Mouse (Mus musculus) cerebellum, adult 2 months (tissue): ENCODE measurements around the gene Ube2z. TPM values are rescaled to one million over a fixed set of nuclear protein-coding genes. Genes with fewer than 3 reads are reported as not detected.
"Not testable (repeated sequence)": the region's sequence is repeated elsewhere in the genome, so short reads cannot be mapped to it uniquely, and the experiment has no call there.

Experiments
- DNase-seq, 2 experiments: peaks; one replicate each; pipeline ENCODE4 v3.0.0; 2021
- H3K27ac ChIP-seq: fragments of 200-500 bp; 2 replicates; pipeline ENCODE4 v1.5.1; 2012; ENCODE audit warnings: low read length, control low read depth, inconsistent platforms; ENCODE audit not compliant: insufficient read depth
- H3K27me3 ChIP-seq: fragments of 200-500 bp; 2 replicates; pipeline ENCODE4 v1.6.1; 2012; ENCODE audit warnings: inconsistent platforms, mild to moderate bottlenecking, low read length, moderate library complexity; ENCODE audit not compliant: control insufficient read depth, insufficient read depth
- H3K4me1 ChIP-seq: fragments of 200-500 bp; 2 replicates; pipeline ENCODE4 v1.6.1; 2011; ENCODE audit warnings: low read length; ENCODE audit not compliant: control insufficient read depth, insufficient read depth
- H3K4me3 ChIP-seq: fragments of 200-500 bp; replicated peaks from 2 replicates; pipeline ENCODE3; 2011; ENCODE audit warnings: mild to moderate bottlenecking, low read depth, low read length, control low read depth; ENCODE audit not compliant: insufficient read depth
- CTCF ChIP-seq: fragments of 200-500 bp; IDR thresholded peaks from 2 replicates; pipeline ENCODE4 v1.5.1; 2011; ENCODE audit warnings: low read depth, mild to moderate bottlenecking, control low read depth, low read length, moderate library complexity, borderline replicate concordance; ENCODE audit not compliant: insufficient read depth
- POLR2A ChIP-seq: fragments of 200-500 bp; IDR thresholded peaks from 2 replicates; pipeline ENCODE4 v1.6.1; 2011; ENCODE audit warnings: low read length, control low read depth, borderline replicate concordance; ENCODE audit not compliant: insufficient read depth
- WGBS: fragments of 180-500 bp; shearing (Covaris S2); methylation state at CpG from one replicate; pipeline ENCODE4 v1.1.7; 2018; 5-methylcytosine and 5-hydroxymethylcytosine counted together
- polyA plus RNA-seq: library from polyadenylated mRNA; depleted of rRNA; stranded (reverse); fragments of >200 nt; gene quantifications from 2 replicates; pipeline ENCODE4 v1.2.3, GENCODE M21; 2012; rRNA removed

Gene Ube2z
- 56.0 and 56.8 TPM in 2 replicates for polyA plus RNA-seq

DNA sequence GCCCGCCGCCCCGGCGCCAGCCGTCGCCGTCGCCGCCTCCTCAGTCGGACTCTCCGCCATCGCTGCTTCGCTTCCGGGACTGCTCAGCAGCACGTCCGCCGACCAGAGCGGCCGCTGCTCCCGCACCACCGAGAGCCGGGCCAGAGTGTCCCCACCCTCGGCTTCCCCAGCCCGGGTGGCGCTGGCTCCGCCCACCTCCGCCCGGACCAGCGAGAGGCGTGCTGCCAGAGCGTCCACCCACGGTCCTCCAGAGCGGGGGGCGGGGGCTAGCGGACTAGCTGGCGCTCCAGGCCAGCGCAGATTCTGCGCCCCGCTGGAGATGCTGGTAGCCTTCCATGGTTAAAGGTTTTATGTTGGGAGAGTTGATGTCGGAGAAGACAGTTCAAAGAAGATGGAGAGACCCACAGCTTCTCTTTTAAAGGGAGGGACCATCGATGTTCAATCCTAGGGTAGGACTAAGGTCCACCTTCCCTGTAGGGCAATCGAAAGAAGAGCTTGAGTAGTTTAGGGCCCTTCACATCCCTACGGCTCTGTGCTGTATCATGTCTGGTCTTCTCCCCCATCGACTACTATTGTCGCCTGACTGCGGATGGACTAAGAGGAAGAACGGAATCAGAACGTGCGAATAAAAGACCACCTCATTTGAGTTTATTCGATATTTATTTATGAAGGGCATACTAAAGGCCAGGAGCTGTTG is at the start of gene Ube2z:
TSS of gene Ube2z (minus strand) at position 174 of the 697 bp plus-strand sequence.
- DNase-seq = peak; percentile 98 to 99
- 2% methylated on average over 47 of the region's 50 CpGs for WGBS
- TF ChIP-seq POLR2A = peak; percentile 89
- no peak; the same call in 1 of the 2 replicates for TF ChIP-seq CTCF

DNA sequence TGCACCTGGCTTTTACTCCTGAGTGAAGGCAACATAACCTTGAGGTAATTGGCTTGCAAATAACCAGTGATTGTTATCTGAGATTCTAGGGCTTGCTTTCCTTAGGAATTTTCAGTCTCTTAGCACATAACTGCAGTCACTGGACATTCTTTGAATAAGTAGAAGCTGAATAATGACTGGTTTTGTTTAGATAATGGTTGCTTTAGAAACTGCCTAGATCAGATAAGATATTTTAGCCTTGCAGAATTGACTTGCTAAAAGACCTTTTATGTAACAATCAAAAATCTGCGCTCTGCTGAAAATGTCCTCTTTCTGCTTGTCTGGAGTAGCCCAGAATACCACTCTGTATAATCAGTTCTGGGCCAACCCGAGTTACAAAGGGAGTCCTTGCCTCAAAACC is 48.9 kb upstream of the Ube2z start:
- Histone ChIP-seq H3K4me3 (no peak overlapping the region), H3K27me3 (no peaks in the 10 kb centered on the region), H3K27ac (no peak overlapping the region), H3K4me1 (no peaks in the 10 kb centered on the region)
- DNase-seq = no peak
- WGBS = 57% methylated on average over 2 of the region's 2 CpGs
- no peak for TF ChIP-seq CTCF
- no peak for TF ChIP-seq POLR2A

More for the DNA sequence above, at the start of gene Ube2z:
- H3K27me3 ChIP-seq = no peaks in the 10 kb centered on the region
- H3K4me3 ChIP-seq = peak within 1 kb of the TSS; percentile 98
- peak within 1 kb of the TSS; percentile 97 for H3K27ac ChIP-seq
- H3K4me1 ChIP-seq = no peaks in the 10 kb centered on the region; the same call in 1 of the 2 replicates

DNA sequence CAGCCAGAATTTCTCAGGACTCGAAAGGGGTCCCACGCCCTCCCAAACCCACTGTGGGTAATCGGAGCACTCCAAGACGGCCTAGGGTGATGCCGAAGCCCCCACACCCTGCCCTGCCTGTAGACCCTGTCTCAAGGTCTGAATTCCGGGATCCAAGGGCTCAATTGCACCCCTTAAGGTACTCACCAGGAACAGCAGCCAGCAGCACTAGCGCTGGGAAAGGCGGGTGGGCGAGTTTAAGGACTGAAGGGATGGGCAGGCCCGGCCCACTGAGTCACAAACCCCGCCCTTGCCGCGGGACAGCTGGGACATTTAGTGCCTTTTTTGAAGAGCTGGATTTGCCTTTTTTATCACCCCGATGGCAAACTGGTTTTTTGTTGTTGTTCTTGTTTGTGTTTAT is 46.6 kb upstream of the Ube2z start, which contains the start of gene Calcoco2:
TSS of gene Calcoco2 (minus strand) at position 214 of the 400 bp plus-strand sequence.
- Histone ChIP-seq H3K4me3 (no peak within 1 kb of the TSS), H3K27me3 (no peaks in the 10 kb centered on the region), H3K4me1 (no peaks in the 10 kb centered on the region), H3K27ac (no peak within 1 kb of the TSS)
- no peak for DNase-seq
- no peak for TF ChIP-seq POLR2A
- TF ChIP-seq CTCF = no peak
- 45% methylated on average over 14 of the region's 14 CpGs for WGBS

DNA sequence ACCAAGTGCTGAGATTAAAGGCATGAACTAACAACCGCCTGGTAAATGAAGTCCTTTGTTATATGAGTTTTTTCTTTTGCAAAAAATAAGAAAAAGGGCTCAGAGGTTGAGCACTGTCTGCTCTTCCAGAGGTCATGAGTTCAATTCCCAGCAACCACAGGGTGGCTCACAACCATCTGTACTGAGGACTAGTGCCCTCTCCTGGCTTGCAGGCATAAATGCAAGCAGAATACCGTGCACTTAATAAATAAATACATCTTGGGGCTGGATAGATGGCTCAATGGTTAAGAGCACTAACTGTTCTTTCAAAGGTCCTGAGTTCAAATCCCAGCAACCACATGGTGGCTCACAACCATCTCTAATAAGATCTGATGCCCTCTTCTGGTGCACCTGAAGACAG is 45.8 kb upstream of the Ube2z start:
- DNase-seq, H3K4me1 ChIP-seq, H3K27me3 ChIP-seq, H3K4me3 ChIP-seq, H3K27ac ChIP-seq: not testable (repeated sequence)
- WGBS = 65% methylated on average over 2 of the region's 2 CpGs

DNA sequence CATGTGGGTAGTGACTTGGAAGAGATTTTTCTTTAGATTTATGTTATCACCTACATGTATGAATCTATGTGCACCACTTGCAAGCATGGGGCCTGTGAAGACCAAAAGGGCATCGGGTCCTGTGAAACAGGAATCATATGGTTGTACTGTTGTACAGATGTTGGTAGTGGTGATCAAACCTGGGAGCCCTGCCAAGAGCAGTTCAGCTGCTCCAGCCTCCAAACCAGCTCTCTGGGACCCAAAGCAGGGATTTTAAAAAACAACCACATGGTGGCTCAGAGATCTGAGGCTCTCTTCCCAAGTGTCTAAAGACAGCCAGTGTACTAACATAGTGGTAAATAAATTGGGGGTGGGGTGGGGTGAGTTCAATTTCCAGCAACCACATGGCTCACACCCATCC is 43.2 kb upstream of the Ube2z start:
- Histone ChIP-seq H3K4me1 (no peaks in the 10 kb centered on the region), H3K4me3 (no peak overlapping the region), H3K27me3 (no peaks in the 10 kb centered on the region; the same call in 1 of the 2 replicates), H3K27ac (no peak overlapping the region)
- WGBS = 50% methylated on average over 1 of the region's 1 CpGs
- no peak for DNase-seq
- TF ChIP-seq CTCF = no peak
- TF ChIP-seq POLR2A = no peak

DNA sequence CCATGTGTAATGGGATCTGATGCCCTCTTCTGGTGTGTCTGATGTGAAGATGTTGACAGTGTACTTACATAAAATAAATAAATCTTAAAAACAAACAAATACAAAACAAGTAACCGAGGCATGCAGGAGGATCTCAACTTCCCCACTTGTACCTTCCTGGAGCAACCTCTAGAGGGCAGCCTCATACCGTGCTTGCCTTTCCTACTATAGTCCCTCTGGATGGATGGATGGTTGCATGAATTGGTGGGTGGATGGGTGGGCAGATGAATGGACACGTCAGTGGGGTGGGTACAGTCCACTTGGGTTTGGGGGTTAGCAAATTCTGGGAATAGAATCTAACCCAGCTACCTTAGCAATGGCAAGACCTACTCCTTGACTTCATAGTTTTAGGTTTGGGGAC is 28.2 kb upstream of the Ube2z start:
- TF ChIP-seq POLR2A (no peak), CTCF (peak; percentile 87)
- Histone ChIP-seq H3K27ac (no peak overlapping the region), H3K4me3 (no peak overlapping the region), H3K4me1 (no peaks in the 10 kb centered on the region), H3K27me3 (no peaks in the 10 kb centered on the region; the same call in 1 of the 2 replicates)
- WGBS = 12% methylated on average over 3 of the region's 3 CpGs
- DNase-seq = peak; percentile 23 to 37

DNA sequence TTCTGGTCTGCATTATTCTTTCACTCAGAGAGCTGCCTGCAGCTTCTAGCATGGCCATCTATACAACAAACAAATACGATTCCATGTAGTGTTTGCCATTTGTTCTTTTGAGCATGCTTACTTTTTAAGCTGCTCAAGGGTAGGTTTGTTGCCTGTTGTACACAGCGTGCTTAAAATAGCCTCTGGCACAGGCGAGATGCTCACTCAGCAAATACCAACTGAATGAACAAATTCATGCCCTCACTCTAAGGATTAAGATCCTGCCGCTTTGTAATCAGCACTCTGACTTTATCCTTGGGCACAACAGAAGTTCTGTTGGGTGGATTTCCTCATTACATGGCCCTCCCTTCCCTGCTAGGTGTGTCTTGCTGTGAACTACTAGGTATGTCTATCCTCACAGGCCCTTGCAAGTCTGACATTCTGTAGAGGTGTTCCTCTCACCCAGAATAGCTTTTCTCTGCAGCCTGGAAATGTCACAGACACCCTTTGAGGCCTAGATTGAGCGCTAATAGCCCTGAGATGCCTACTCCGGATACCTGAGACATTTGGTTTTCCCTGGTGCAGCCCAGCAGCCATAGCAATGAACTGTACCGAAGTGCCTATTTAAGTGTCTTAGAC is 27.6 kb upstream of the Ube2z start:
- Histone ChIP-seq H3K27me3 (no peaks in the 10 kb centered on the region; the same call in 1 of the 2 replicates), H3K4me3 (no peak overlapping the region), H3K4me1 (no peaks in the 10 kb centered on the region), H3K27ac (no peak overlapping the region)
- WGBS = 44% methylated on average over 7 of the region's 7 CpGs
- no peak for TF ChIP-seq CTCF
- TF ChIP-seq POLR2A = no peak
- DNase-seq = no peak

DNA sequence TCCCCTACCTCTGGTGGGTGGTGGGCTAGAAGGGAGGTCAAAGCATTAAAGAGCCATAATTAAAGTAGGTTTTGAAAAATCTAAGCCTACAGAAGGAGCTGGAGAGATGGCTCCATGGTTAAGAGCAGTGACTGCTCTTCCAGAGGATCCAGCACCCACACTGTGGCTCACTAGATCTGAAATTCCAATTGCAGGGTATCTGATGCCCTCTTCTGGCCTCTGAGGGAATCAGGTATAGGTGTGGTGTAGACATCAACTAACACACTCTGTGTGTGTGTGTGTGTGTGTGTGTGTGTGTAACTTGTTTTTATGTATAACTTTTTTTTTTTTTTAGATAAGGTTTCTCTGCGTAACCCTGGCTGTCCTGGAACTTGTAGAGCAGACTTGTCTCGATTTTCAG is 25.9 kb upstream of the Ube2z start:
- peak; percentile 19; the same call in 1 of the 2 replicates for TF ChIP-seq CTCF
- no peak for TF ChIP-seq POLR2A
- Histone ChIP-seq H3K27ac (no peak overlapping the region), H3K4me3 (no peak overlapping the region), H3K27me3 (no peaks in the 10 kb centered on the region; the same call in 1 of the 2 replicates), H3K4me1 (no peaks in the 10 kb centered on the region)
- WGBS = 74% methylated on average over 2 of the region's 2 CpGs
- no peak for DNase-seq
